Mouse (Mus musculus) MEL (cell line): Measurements from ENCODE around the gene Rassf1. TPM values are rescaled to one million over a fixed set of nuclear protein-coding genes. Genes with fewer than 3 reads are reported as not detected.

Experiments used
- DNase-seq: peaks from one replicate; pipeline ENCODE4 v3.0.0; 2011; ENCODE audit warnings: low read depth, low spot score
- H3K27ac ChIP-seq: 2 replicates; pipeline ENCODE4 v1.5.1; 2012; ENCODE audit warnings: low read depth, mild to moderate bottlenecking, control low read depth, low read length, moderate library complexity; ENCODE audit not compliant: control insufficient read depth
- H3K27me3 ChIP-seq, 2 experiments: fragments of 150-350 bp in 1 of 2; sonication (generic) in 1 of 2; 2 replicates each; pipeline ENCODE4 v1.6.1; 2012; ENCODE audit warnings: low read length in 2 of 2, mild to moderate bottlenecking in 2 of 2, improper control_type of control experiment in 1 of 2, moderate library complexity in 1 of 2; ENCODE audit not compliant: insufficient read depth in 2 of 2, control insufficient read depth in 1 of 2
- H3K36me3 ChIP-seq, 2 experiments: 2 replicates each; pipeline ENCODE4 v1.6.1; 2012 to 2014; ENCODE audit warnings: low read length in 2 of 2, improper control_type of control experiment in 1 of 2, inconsistent platforms in 1 of 2, mild to moderate bottlenecking in 1 of 2; ENCODE audit not compliant: insufficient read depth in 2 of 2, control insufficient read depth in 1 of 2
- H3K4me1 ChIP-seq, 2 experiments: fragments of 150-350 bp in 1 of 2; sonication (generic) in 1 of 2; 2 replicates each; pipeline ENCODE4 v1.6.1; 2012; ENCODE audit warnings: low read length in 2 of 2, improper control_type of control experiment in 1 of 2, mild to moderate bottlenecking in 1 of 2; ENCODE audit not compliant: insufficient read depth in 2 of 2, control insufficient read depth in 1 of 2
- H3K4me3 ChIP-seq, 2 experiments: fragments of 150-350 bp in 1 of 2; sonication (generic) in 1 of 2; 2 replicates each; pipeline ENCODE4 v1.5.1; 2012; ENCODE audit warnings: low read depth in 2 of 2, low read length in 2 of 2, mild to moderate bottlenecking in 2 of 2, moderate library complexity in 2 of 2, control low read depth in 1 of 2, improper control_type of control experiment in 1 of 2; ENCODE audit not compliant: control insufficient read depth in 1 of 2, insufficient read depth in 1 of 2
- H3K79me2 ChIP-seq: 2 replicates; pipeline ENCODE4 v1.6.1; 2012; ENCODE audit warnings: mild to moderate bottlenecking, low read length, moderate library complexity; ENCODE audit not compliant: control insufficient read depth, poor library complexity, insufficient read depth
- H3K9ac ChIP-seq: 2 replicates; pipeline ENCODE4 v1.6.1; 2012; ENCODE audit warnings: low read depth, mild to moderate bottlenecking, control low read depth, low read length, moderate library complexity; ENCODE audit not compliant: control insufficient read depth, poor library complexity, severe bottlenecking
- H3K9me3 ChIP-seq: fragments of 150-350 bp; sonication (generic); replicated peaks from 2 replicates; pipeline ENCODE4 v1.6.1; 2012; ENCODE audit warnings: mild to moderate bottlenecking, low read length, improper control_type of control experiment, moderate library complexity; ENCODE audit not compliant: insufficient read depth
- BHLHE40 ChIP-seq: IDR thresholded peaks from 2 replicates; pipeline ENCODE4 v1.6.1; 2012; ENCODE audit warnings: low read depth, mild to moderate bottlenecking, inconsistent platforms, low read length, improper control_type of control experiment, borderline replicate concordance
- CHD2 ChIP-seq: IDR thresholded peaks from 2 replicates; pipeline ENCODE4 v1.6.1; 2011; ENCODE audit warnings: low read length, improper control_type of control experiment
- E2F4 ChIP-seq: IDR thresholded peaks from 2 replicates; pipeline ENCODE4 v1.6.1; 2011; ENCODE audit warnings: low read depth, low read length, improper control_type of control experiment, borderline replicate concordance
- ELF1 ChIP-seq: IDR thresholded peaks from 2 replicates; pipeline ENCODE4 v1.6.1; 2014; ENCODE audit warnings: low read depth, mild to moderate bottlenecking, inconsistent platforms, low read length, improper control_type of control experiment, moderate library complexity
- EP300 ChIP-seq, 2 experiments: IDR thresholded peaks; 2 replicates each; pipeline ENCODE4 v1.6.1; 2011; ENCODE audit warnings: improper control_type of control experiment in 2 of 2, low read length in 2 of 2, low read depth in 1 of 2, mild to moderate bottlenecking in 1 of 2
- GABPA ChIP-seq: IDR thresholded peaks from 2 replicates; pipeline ENCODE4 v1.6.1; 2012; ENCODE audit warnings: low read depth, mild to moderate bottlenecking, inconsistent platforms, low read length, improper control_type of control experiment, moderate library complexity
- GATA1 ChIP-seq: IDR thresholded peaks from 2 replicates; pipeline ENCODE4 v1.6.1; 2011; ENCODE audit warnings: low read depth, low read length, improper control_type of control experiment
- HCFC1 ChIP-seq: IDR thresholded peaks from 2 replicates; pipeline ENCODE4 v1.6.1; 2012; ENCODE audit warnings: low read depth, mild to moderate bottlenecking, inconsistent platforms, low read length, improper control_type of control experiment, moderate library complexity
- JUND ChIP-seq: IDR thresholded peaks from 2 replicates; pipeline ENCODE4 v1.6.1; 2011; ENCODE audit warnings: low read depth, mild to moderate bottlenecking, improper control_type of control experiment, low read length
- KAT2A ChIP-seq: conservative IDR thresholded peaks from 2 replicates; pipeline ENCODE4 v1.6.1; 2012; ENCODE audit warnings: low read depth, low read length, improper control_type of control experiment, inconsistent platforms
- MAFK ChIP-seq: IDR thresholded peaks from 2 replicates; pipeline ENCODE4 v1.6.1; 2011; ENCODE audit warnings: low read depth, mild to moderate bottlenecking, low read length, improper control_type of control experiment, borderline replicate concordance
- MEF2A ChIP-seq: IDR thresholded peaks from 2 replicates; pipeline ENCODE4 v1.6.1; 2014; ENCODE audit warnings: low read depth, mild to moderate bottlenecking, inconsistent platforms, low read length, improper control_type of control experiment; ENCODE audit not compliant: poor library complexity, insufficient replicate concordance, severe bottlenecking; ENCODE audit errors: extremely low read depth
- MXI1 ChIP-seq: IDR thresholded peaks from 2 replicates; pipeline ENCODE4 v1.6.1; 2011; ENCODE audit warnings: mild to moderate bottlenecking, low read depth, low read length, improper control_type of control experiment
- MYB ChIP-seq: IDR thresholded peaks from 2 replicates; pipeline ENCODE4 v1.6.1; 2011; ENCODE audit warnings: mild to moderate bottlenecking, low read depth, low read length, improper control_type of control experiment
- MYC ChIP-seq: IDR thresholded peaks from 2 replicates; pipeline ENCODE4 v1.6.1; 2011; ENCODE audit warnings: low read depth, mild to moderate bottlenecking, low read length, improper control_type of control experiment, moderate library complexity
- NELFE ChIP-seq: IDR thresholded peaks from 2 replicates; pipeline ENCODE4 v1.6.1; 2011; ENCODE audit warnings: low read depth, low read length, improper control_type of control experiment
- NRF1 ChIP-seq: IDR thresholded peaks from 2 replicates; pipeline ENCODE4 v1.6.1; 2014; ENCODE audit warnings: low read depth, mild to moderate bottlenecking, inconsistent platforms, low read length, improper control_type of control experiment, moderate library complexity; ENCODE audit not compliant: poor library complexity, insufficient read depth, severe bottlenecking
- POLR2A ChIP-seq, 2 experiments: IDR thresholded peaks; 2 replicates each; pipeline ENCODE4 v1.6.1; 2011 to 2012; ENCODE audit warnings: low read length in 2 of 2, mild to moderate bottlenecking in 2 of 2, control low read depth in 1 of 2, improper control_type of control experiment in 1 of 2, low read depth in 1 of 2, moderate library complexity in 1 of 2; ENCODE audit not compliant: control insufficient read depth in 1 of 2, insufficient read depth in 1 of 2, poor library complexity in 1 of 2
- POLR2AphosphoS2 ChIP-seq: IDR thresholded peaks from 2 replicates; pipeline ENCODE4 v1.6.1; 2011; ENCODE audit warnings: low read length, improper control_type of control experiment
- RAD21 ChIP-seq: IDR thresholded peaks from 2 replicates; pipeline ENCODE4 v1.6.1; 2011; ENCODE audit warnings: mild to moderate bottlenecking, low read depth, low read length, improper control_type of control experiment
- SIN3A ChIP-seq: IDR thresholded peaks from 2 replicates; pipeline ENCODE4 v1.6.1; 2012; ENCODE audit warnings: low read length, improper control_type of control experiment, inconsistent platforms
- SMC3 ChIP-seq: IDR thresholded peaks from 2 replicates; pipeline ENCODE4 v1.6.1; 2011; ENCODE audit warnings: low read depth, low read length, improper control_type of control experiment
- TAL1 ChIP-seq: IDR thresholded peaks from 2 replicates; pipeline ENCODE4 v1.6.1; 2012; ENCODE audit warnings: mild to moderate bottlenecking, inconsistent platforms, low read length, moderate library complexity, mixed read lengths
- TBP ChIP-seq: IDR thresholded peaks from 2 replicates; pipeline ENCODE4 v1.8.0; 2011; ENCODE audit warnings: low read depth, low read length, improper control_type of control experiment
- TCF12 ChIP-seq: IDR thresholded peaks from 2 replicates; pipeline ENCODE4 v1.6.1; 2014; ENCODE audit warnings: low read depth, mild to moderate bottlenecking, inconsistent platforms, low read length, improper control_type of control experiment, moderate library complexity
- UBTF ChIP-seq: IDR thresholded peaks from 2 replicates; pipeline ENCODE4 v1.6.1; 2012; ENCODE audit warnings: low read depth, mild to moderate bottlenecking, inconsistent platforms, low read length, improper control_type of control experiment, moderate library complexity, borderline replicate concordance; ENCODE audit not compliant: insufficient read depth
- USF1 ChIP-seq: IDR thresholded peaks from 2 replicates; pipeline ENCODE4 v1.6.1; 2014; ENCODE audit warnings: low read depth, mild to moderate bottlenecking, inconsistent platforms, low read length, improper control_type of control experiment, moderate library complexity
- USF2 ChIP-seq, 2 experiments: IDR thresholded peaks; 2 replicates each; pipeline ENCODE4 v1.6.1; 2011 to 2012; ENCODE audit warnings: improper control_type of control experiment in 2 of 2, low read length in 2 of 2, borderline replicate concordance in 1 of 2, inconsistent platforms in 1 of 2, low read depth in 1 of 2, mild to moderate bottlenecking in 1 of 2; ENCODE audit not compliant: insufficient read depth in 1 of 2
- ZKSCAN1 ChIP-seq: IDR thresholded peaks from 2 replicates; pipeline ENCODE4 v1.6.1; 2012; ENCODE audit warnings: low read depth, mild to moderate bottlenecking, inconsistent platforms, low read length, improper control_type of control experiment, moderate library complexity
- ZMIZ1 ChIP-seq: IDR thresholded peaks from 2 replicates; pipeline ENCODE4 v1.6.1; 2012; ENCODE audit warnings: low read depth, mild to moderate bottlenecking, inconsistent platforms, low read length, improper control_type of control experiment, moderate library complexity
- ZNF384 ChIP-seq: IDR thresholded peaks from 2 replicates; pipeline ENCODE4 v1.6.1; 2012; ENCODE audit warnings: low read depth, mild to moderate bottlenecking, inconsistent platforms, low read length, improper control_type of control experiment
- polyA plus RNA-seq, 2 experiments: library from polyadenylated mRNA; stranded (reverse) in 1 of 2; unstranded in 1 of 2; fragments of >175 nt in 1 of 2; fragments of >200 nt in 1 of 2; gene quantifications; 2 replicates each; pipeline versions ENCODE4 v1.2.1 to v1.2.4; 2012; ENCODE audit warnings: low replicate concordance in 2 of 2, low read depth in 1 of 2; ENCODE audit not compliant: insufficient read length in 2 of 2, insufficient read depth in 1 of 2, missing spikeins in 1 of 2
- total RNA-seq: library from RNA; depleted of rRNA; stranded (reverse); fragments of 300-350 nt; gene quantifications from 2 replicates; pipeline ENCODE4 v1.2.3, GENCODE M21; 2012

Rassf1 gene
- total and polyA plus RNA-seq, 3 experiments, result 48.0 to 56.9 TPM; not detected in 1

- peak; percentile 32 to 52; a peak in 2 of 4 replicates for TF ChIP-seq EP300 (IDR thresholded peaks at IDR 0.05; ENCODE audit: low read depth in 1 of 2, low read length in 2 of 2)
These were observed 36.7 kb downstream of the Rassf1 start (continued) for GRCm38 (mm10) chr9:107587833-107588639.

DNA sequence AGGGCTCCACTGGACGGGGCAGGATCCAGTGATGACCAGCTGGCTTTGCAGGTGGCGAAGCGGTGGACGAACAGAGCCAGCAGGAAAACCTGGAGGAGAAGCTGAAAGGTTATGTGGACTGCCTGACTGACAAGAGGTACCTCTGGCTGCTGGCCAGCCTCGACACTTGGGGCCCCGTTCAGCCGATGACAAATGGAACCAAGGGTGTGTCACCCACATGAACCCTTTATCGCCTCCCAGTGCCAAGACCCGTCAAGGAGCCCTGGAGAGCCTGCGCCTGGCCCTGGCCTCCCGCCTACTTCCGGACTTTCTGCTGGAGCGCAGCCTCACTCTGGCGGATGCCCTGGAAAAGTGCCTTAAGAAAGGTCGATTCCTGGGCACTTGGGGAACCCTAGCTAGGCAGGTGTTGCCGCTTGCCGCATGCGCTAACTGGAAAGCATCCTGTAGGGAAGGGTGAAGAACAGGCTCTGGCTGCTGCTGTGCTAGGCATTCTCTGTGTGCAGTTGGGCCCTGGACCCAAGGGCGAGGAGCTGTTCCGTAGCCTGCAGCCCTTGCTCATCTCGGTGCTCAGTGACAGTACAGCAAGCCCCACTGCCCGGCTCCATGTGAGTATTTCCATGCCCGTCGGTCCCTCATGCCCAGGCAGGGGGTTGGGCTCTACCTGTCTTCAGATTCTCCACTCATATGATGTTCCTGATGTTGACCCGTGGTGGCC, 38.9 kb downstream of the Rassf1 start:
- H3K79me2 ChIP-seq, result peaks cover 34% of the 10 kb centered on the region
- peaks cover 16 to 26% of the 10 kb centered on the region in 2 experiments; a peak in 3 of 4 replicates for H3K4me1 ChIP-seq
- H3K9ac ChIP-seq, result peak overlapping the region; percentile 99
- peak overlapping the region; percentile 99 for H3K27ac ChIP-seq
- peak; percentile 95 for DNase-seq
- peak overlapping the region; percentile 55 to 86 for H3K4me3 ChIP-seq
- H3K27me3 ChIP-seq, result no peaks in the 10 kb centered on the region
- no peaks in the 10 kb centered on the region for H3K9me3 ChIP-seq
- peaks cover 5 to 27% of the 10 kb centered on the region in 2 experiments; a peak in 3 of 4 replicates for H3K36me3 ChIP-seq
- TF ChIP-seq HCFC1 (no peak; the same call in 1 of the 2 replicates), MEF2A (0 out of 2 replicates have a peak, but pooled peaks have one; percentile 17), MYC (no peak), TBP (no peak), SMC3 (no peak), TAL1 (no peak), KAT2A (no peak), USF1 (peak; percentile 24; the same call in 1 of the 2 replicates), RAD21 (no peak), NELFE (peak; percentile 55), CHD2 (no peak), MAFK (no peak), TCF12 (peak; percentile 40; the same call in 1 of the 2 replicates), SIN3A (peak; percentile 92), ZMIZ1 (no peak; the same call in 1 of the 2 replicates), BHLHE40 (no peak), MYB (no peak), USF2 (IDR thresholded peaks at IDR 0.05; ENCODE audit: borderline replicate concordance in 1 of 2, insufficient read depth in 1 of 2, low read depth in 1 of 2, low read length in 2 of 2) (no peak), GATA1 (peak; percentile 42; the same call in 1 of the 2 replicates), MXI1 (peak; percentile 91), UBTF (no peak), ZKSCAN1 (no peak), ZNF384 (no peak; the same call in 1 of the 2 replicates), POLR2A (IDR thresholded peaks at IDR 0.05; ENCODE audit: control insufficient read depth in 1 of 2, insufficient read depth in 1 of 2, low read depth in 1 of 2, low read length in 2 of 2, poor library complexity in 1 of 2) (peak in 1 of 2 experiments; percentile 26; a peak in 1 of 4 replicates), ELF1 (peak; percentile 85), POLR2AphosphoS2 (peak; percentile 78), NRF1 (peak; percentile 69), GABPA (no peak), JUND (no peak), E2F4 (no peak)
